Mouse (Mus musculus): Measurements from ENCODE around the gene Mapk8. TPM values are rescaled to one million over a fixed set of nuclear protein-coding genes. Genes with fewer than 3 reads are reported as not detected.
A peak's percentile ranks its signal among the peaks of the same experiment; 100 is the strongest.

The Mapk8 gene
- total and polyA plus RNA-seq, 2 experiments from 2014 or later: 30.6 to 67.0 TPM

- DNase-seq (ENCODE audit: low spot score) (no peak), ATAC-seq (no peak)
- Histone ChIP-seq H3K36me3 (ENCODE audit: insufficient read depth, low read length) (no peaks in the 10 kb centered on the region), H3K9me3 (ENCODE audit: low read length) (no peaks in the 10 kb centered on the region), H3K9ac (replicated peaks; ENCODE audit: low read length) (no peak overlapping the region), H3K27me3 (ENCODE audit: insufficient read depth, low read length) (peaks cover 14% of the 10 kb centered on the region), H3K4me3 (ENCODE audit: low read length) (no peak overlapping the region), H3K4me1 (ENCODE audit: insufficient read depth, low read length) (no peaks in the 10 kb centered on the region; the same call in 1 of the 2 replicates), H3K4me2 (ENCODE audit: low read depth, low read length) (no peak overlapping the region), H3K27ac (no peak overlapping the region)
- TF ChIP-seq CTCF (IDR thresholded peaks at IDR 0.05; ENCODE audit: low read depth): no peak
- WGBS: 68% methylated on average over 6 of the region's 6 CpGs
Measured at GRCm38 (mm10) chr14:33351984-33352722, 94.8 kb downstream of the Mapk8 start.

GRCm38 (mm10) chr14:33351019-33351418 is 95.9 kb downstream of the Mapk8 start:
- Histone ChIP-seq H3K36me3 (ENCODE audit: insufficient read depth, low read length) (no peaks in the 10 kb centered on the region), H3K4me1 (ENCODE audit: insufficient read depth, low read length) (no peaks in the 10 kb centered on the region; the same call in 1 of the 2 replicates), H3K9me3 (ENCODE audit: low read length) (no peaks in the 10 kb centered on the region), H3K27me3 (ENCODE audit: insufficient read depth, low read length) (peaks cover 14% of the 10 kb centered on the region), H3K27ac (no peak overlapping the region), H3K9ac (replicated peaks; ENCODE audit: low read length) (peak overlapping the region; percentile 60), H3K4me2 (ENCODE audit: low read depth, low read length) (peak overlapping the region; percentile 81), H3K4me3 (ENCODE audit: low read length) (peak overlapping the region; percentile 45)
- 2% methylated on average over 27 of the region's 42 CpGs for WGBS
- DNase-seq (ENCODE audit: low spot score) (no peak), ATAC-seq (peak; percentile 44; the same call in 1 of the 2 replicates)
- no peak for TF ChIP-seq CTCF (IDR thresholded peaks at IDR 0.05; ENCODE audit: low read depth)

GRCm38 (mm10) chr14:33348146-33348545 is 98.8 kb downstream of the Mapk8 start:
- no peak for TF ChIP-seq CTCF (IDR thresholded peaks at IDR 0.05; ENCODE audit: low read depth)
- ATAC-seq (no peak), DNase-seq (ENCODE audit: low spot score) (no peak)
- Histone ChIP-seq H3K4me2 (ENCODE audit: low read depth, low read length) (no peak overlapping the region), H3K36me3 (ENCODE audit: insufficient read depth, low read length) (no peaks in the 10 kb centered on the region), H3K9ac (replicated peaks; ENCODE audit: low read length) (no peak overlapping the region), H3K27ac (no peak overlapping the region), H3K9me3 (ENCODE audit: low read length) (no peaks in the 10 kb centered on the region), H3K4me3 (ENCODE audit: low read length) (no peak overlapping the region), H3K4me1 (ENCODE audit: insufficient read depth, low read length) (no peaks in the 10 kb centered on the region; the same call in 1 of the 2 replicates), H3K27me3 (ENCODE audit: insufficient read depth, low read length) (peaks cover 14% of the 10 kb centered on the region)
- 78% methylated on average over 1 of the region's 1 CpGs for WGBS

DNA sequence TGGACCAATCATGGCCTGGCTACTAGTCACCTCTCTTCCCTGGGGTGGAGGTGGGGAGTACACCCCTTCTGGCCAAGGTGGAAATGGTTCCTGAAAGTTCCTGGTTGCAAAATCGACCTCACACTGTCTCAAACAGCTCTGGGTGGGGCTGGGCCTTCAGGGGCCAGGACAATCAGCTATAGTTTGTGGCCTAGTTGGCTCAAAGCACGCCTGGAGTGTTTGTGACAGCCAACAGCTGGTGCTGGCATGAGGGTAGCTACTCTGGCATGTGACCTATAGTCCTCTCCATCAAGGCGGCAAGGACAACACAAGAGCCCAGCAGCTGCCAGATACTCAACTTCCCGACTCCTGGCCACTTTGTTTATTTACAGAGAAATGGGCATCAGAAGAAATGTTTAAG is 99.2 kb downstream of the Mapk8 start:
- ATAC-seq (0 out of 2 replicates have a peak, but pooled peaks have one; percentile 33), DNase-seq (ENCODE audit: low spot score) (no peak)
- TF ChIP-seq CTCF (IDR thresholded peaks at IDR 0.05; ENCODE audit: low read depth): no peak
- H3K4me2 ChIP-seq (ENCODE audit: low read depth, low read length): no peak overlapping the region
- 46% methylated on average over 4 of the region's 4 CpGs for WGBS
- no peak overlapping the region for H3K9ac ChIP-seq (replicated peaks; ENCODE audit: low read length)
- H3K4me1 ChIP-seq (ENCODE audit: insufficient read depth, low read length): no peaks in the 10 kb centered on the region; the same call in 1 of the 2 replicates
- H3K36me3 ChIP-seq (ENCODE audit: insufficient read depth, low read length): no peaks in the 10 kb centered on the region
- H3K27ac ChIP-seq: no peak overlapping the region
- no peak overlapping the region for H3K4me3 ChIP-seq (ENCODE audit: low read length)
- H3K27me3 ChIP-seq (ENCODE audit: insufficient read depth, low read length): peaks cover 14% of the 10 kb centered on the region
- H3K9me3 ChIP-seq (ENCODE audit: low read length): no peaks in the 10 kb centered on the region

GRCm38 (mm10) chr14:33346546-33346945 is 100.4 kb downstream of the Mapk8 start:
- H3K4me1 ChIP-seq (ENCODE audit: insufficient read depth, low read length): no peaks in the 10 kb centered on the region
- no peak overlapping the region for H3K4me3 ChIP-seq (ENCODE audit: low read length)
- ATAC-seq (no peak), DNase-seq (ENCODE audit: low spot score) (no peak)
- no peak overlapping the region for H3K4me2 ChIP-seq (ENCODE audit: low read depth, low read length)
- H3K9ac ChIP-seq (replicated peaks; ENCODE audit: low read length): no peak overlapping the region
- peaks cover 14% of the 10 kb centered on the region for H3K27me3 ChIP-seq (ENCODE audit: insufficient read depth, low read length)
- no peak for TF ChIP-seq CTCF (IDR thresholded peaks at IDR 0.05; ENCODE audit: low read depth)
- whole genome bisulfite sequencing: 79% methylated on average over 6 of the region's 6 CpGs
- H3K9me3 ChIP-seq (ENCODE audit: low read length): no peaks in the 10 kb centered on the region
- no peaks in the 10 kb centered on the region for H3K36me3 ChIP-seq (ENCODE audit: insufficient read depth, low read length)
- no peak overlapping the region for H3K27ac ChIP-seq

DNA sequence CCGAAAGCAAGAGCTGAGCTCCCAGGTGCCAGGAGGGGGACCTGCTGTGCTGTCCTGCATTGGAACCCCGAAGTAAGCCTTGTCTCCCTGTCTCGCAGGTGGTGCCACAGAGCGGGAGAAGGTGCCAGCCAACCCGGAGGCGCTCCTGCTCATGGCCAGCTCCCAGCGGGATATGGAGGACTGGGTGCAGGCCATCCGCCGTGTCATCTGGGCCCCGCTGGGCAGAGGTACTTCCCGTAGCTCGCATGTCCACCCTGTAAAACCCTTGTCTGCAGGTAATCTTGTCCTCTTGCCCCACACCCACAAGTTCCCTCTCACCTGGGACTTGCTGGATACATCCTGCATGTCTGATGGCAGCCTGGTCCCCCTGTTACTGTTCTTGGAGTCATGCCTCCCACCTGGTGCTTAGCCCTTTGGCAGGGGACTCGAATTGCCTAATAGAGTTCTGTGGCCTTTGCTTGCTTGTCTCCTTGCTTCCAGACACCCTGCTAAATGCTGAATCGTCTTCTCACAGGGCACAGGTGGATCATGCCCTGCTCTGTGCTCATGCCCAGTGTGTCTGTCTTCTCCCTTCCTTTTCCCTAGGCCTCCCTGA is 103.7 kb downstream of the Mapk8 start:
- 86% methylated on average over 14 of the region's 14 CpGs for WGBS
- DNase-seq (ENCODE audit: low spot score): no peak
- H3K4me1 ChIP-seq (ENCODE audit: insufficient read depth, low read length): no peaks in the 10 kb centered on the region

GRCm38 (mm10) chr14:33338684-33339083 is 108.3 kb downstream of the Mapk8 start:
- 71% methylated on average over 5 of the region's 5 CpGs for WGBS
- H3K9me3 ChIP-seq (ENCODE audit: low read length): no peaks in the 10 kb centered on the region
- no peak overlapping the region for H3K4me3 ChIP-seq (ENCODE audit: low read length)
- H3K9ac ChIP-seq (replicated peaks; ENCODE audit: low read length): no peak overlapping the region
- H3K4me1 ChIP-seq (ENCODE audit: insufficient read depth, low read length): no peaks in the 10 kb centered on the region
- DNase-seq (ENCODE audit: low spot score) (peak; percentile 46), ATAC-seq (peak; percentile 46; the same call in 1 of the 2 replicates)
- H3K27me3 ChIP-seq (ENCODE audit: insufficient read depth, low read length): no peaks in the 10 kb centered on the region
- no peak overlapping the region for H3K27ac ChIP-seq
- peak; percentile 63 for TF ChIP-seq CTCF (IDR thresholded peaks at IDR 0.05; ENCODE audit: low read depth)
- no peaks in the 10 kb centered on the region for H3K36me3 ChIP-seq (ENCODE audit: insufficient read depth, low read length)
- H3K4me2 ChIP-seq (ENCODE audit: low read depth, low read length): no peak overlapping the region

More for the DNA sequence above, 103.7 kb downstream of the Mapk8 start:
- ATAC-seq: no peak
- Histone ChIP-seq H3K36me3 (ENCODE audit: insufficient read depth, low read length) (no peaks in the 10 kb centered on the region), H3K27ac (no peak overlapping the region), H3K9me3 (ENCODE audit: low read length) (no peaks in the 10 kb centered on the region), H3K4me3 (ENCODE audit: low read length) (no peak overlapping the region), H3K4me2 (ENCODE audit: low read depth, low read length) (no peak overlapping the region), H3K27me3 (ENCODE audit: insufficient read depth, low read length) (no peaks in the 10 kb centered on the region), H3K9ac (replicated peaks; ENCODE audit: low read length) (no peak overlapping the region)
- TF ChIP-seq CTCF (IDR thresholded peaks at IDR 0.05; ENCODE audit: low read depth): no peak
